Mouse (Mus musculus) liver, adult 2 months (tissue): ENCODE measurements around the gene Evi5.

Experiments used
- CTCF ChIP-seq: fragments of 200-500 bp; IDR thresholded peaks from 2 replicates; pipeline ENCODE4 v1.5.1; 2011; ENCODE audit warnings: low read depth, low read length, control low read depth
- POLR2A ChIP-seq: fragments of 200-500 bp; IDR thresholded peaks from 2 replicates; pipeline ENCODE4 v1.6.1; 2011; ENCODE audit warnings: low read length, control low read depth; ENCODE audit not compliant: insufficient read depth; ENCODE audit errors: extremely low read depth

- no peak for TF ChIP-seq POLR2A
- no peak for TF ChIP-seq CTCF
These were observed 111.2 kb downstream of the Evi5 start for GRCm38 (mm10) chr5:107763674-107764073.
